Mouse (Mus musculus) lung, postnatal 0 days (tissue): ENCODE results near the gene Btg2.

ENCODE experiments used
- CTCF ChIP-seq: IDR thresholded peaks from 2 replicates; pipeline ENCODE4 v1.5.1; 2016; ENCODE audit warnings: antibody characterized with exemption, mild to moderate bottlenecking
- EP300 ChIP-seq: IDR thresholded peaks from 2 replicates; pipeline ENCODE4 v1.6.1; 2016; ENCODE audit warnings: antibody characterized with exemption, mild to moderate bottlenecking, control low read depth

DNA sequence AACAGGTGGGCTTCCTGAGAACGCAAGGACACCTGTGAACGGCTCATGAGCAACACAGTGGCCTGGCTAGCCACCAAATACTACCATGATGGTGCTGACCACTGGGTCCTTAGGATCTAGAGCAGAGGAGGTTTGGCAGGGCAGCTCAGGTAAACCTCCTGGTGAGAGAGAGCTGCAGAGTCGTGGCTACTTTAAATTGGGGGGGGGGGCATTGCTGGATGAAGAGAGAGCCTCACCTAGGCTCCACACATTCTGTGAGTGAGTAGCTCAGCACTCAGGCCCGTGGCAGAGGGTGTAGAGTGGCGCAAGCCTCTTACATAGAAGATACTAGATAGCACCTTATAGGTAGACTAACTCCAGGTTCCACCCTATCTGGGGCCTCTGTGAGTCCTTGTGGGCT is 21.5 kb upstream of the Btg2 start:
- TF ChIP-seq CTCF (no peak), EP300 (no peak)
